Mouse (Mus musculus): ENCODE data around the gene Defb23. TPM values are rescaled to one million over a fixed set of nuclear protein-coding genes. Genes with fewer than 3 reads are reported as not detected.

Defb23 gene
- polyA plus RNA-seq, 1 experiment from 2014 or later, result not detected

DNA sequence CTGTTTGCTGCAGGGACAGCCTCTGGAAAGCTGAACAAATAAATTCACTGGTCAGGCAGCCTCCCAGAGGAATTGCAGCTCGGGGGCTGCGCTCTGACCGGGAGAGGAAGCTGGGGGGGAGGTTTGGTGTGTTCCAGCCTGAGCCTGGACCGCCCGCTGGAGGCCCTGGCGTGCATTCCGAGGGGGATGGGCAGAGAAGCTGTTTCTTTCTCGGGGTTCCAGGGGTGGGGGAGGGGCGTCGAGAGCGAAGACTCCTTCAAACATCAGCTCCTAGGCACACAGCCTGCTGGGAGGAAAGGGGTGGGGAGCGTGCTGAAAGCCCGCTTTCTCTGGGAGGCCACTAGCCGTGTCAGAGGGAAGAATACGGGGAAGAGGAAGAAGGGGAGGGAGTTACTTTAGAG is 53.4 kb downstream of the Defb23 start:
- peak; percentile 94 for DNase-seq (ENCODE audit: low spot score)
- H3K27me3 ChIP-seq (ENCODE audit: control insufficient read depth, insufficient read depth, low read length), result no peaks in the 10 kb centered on the region
- no peaks in the 10 kb centered on the region for H3K9me3 ChIP-seq (ENCODE audit: control insufficient read depth, low read length)
- 1% methylated on average over 15 of the region's 15 CpGs for WGBS
- H3K27ac ChIP-seq (replicated peaks; ENCODE audit: low read depth, low read length), result peak overlapping the region; percentile 98
- ATAC-seq (ENCODE audit: insufficient number of reproducible peaks, low FRiP score, low TSS enrichment, low read depth), result peak; percentile 83
- H3K4me1 ChIP-seq (ENCODE audit: control insufficient read depth, insufficient read depth, low read length), result peaks cover 32% of the 10 kb centered on the region
- peak overlapping the region; percentile 92 for H3K4me2 ChIP-seq (ENCODE audit: low read depth, severe bottlenecking)
- peak overlapping the region; percentile 56 for H3K9ac ChIP-seq (ENCODE audit: low read length)
- H3K36me3 ChIP-seq (ENCODE audit: control insufficient read depth, insufficient read depth, low read length), result no peaks in the 10 kb centered on the region
- peak overlapping the region; percentile 94 for H3K4me3 ChIP-seq (ENCODE audit: low read depth, low read length)

GRCm38 (mm10) chr2:152409781-152410180 is 54.6 kb downstream of the Defb23 start:
- Histone ChIP-seq H3K9ac (ENCODE audit: low read length) (no peak overlapping the region), H3K4me3 (ENCODE audit: low read depth, low read length) (no peak overlapping the region), H3K9me3 (ENCODE audit: control insufficient read depth, low read length) (no peaks in the 10 kb centered on the region), H3K4me2 (ENCODE audit: low read depth, severe bottlenecking) (no peak overlapping the region), H3K36me3 (ENCODE audit: control insufficient read depth, insufficient read depth, low read length) (no peaks in the 10 kb centered on the region), H3K4me1 (ENCODE audit: control insufficient read depth, insufficient read depth, low read length) (peaks cover 30% of the 10 kb centered on the region), H3K27me3 (ENCODE audit: control insufficient read depth, insufficient read depth, low read length) (no peaks in the 10 kb centered on the region), H3K27ac (replicated peaks; ENCODE audit: low read depth, low read length) (peak overlapping the region; percentile 98)
- WGBS, result 82% methylated on average over 6 of the region's 6 CpGs
- no peak for ATAC-seq (ENCODE audit: insufficient number of reproducible peaks, low FRiP score, low TSS enrichment, low read depth)
- no peak for DNase-seq (ENCODE audit: low spot score)

Other genes with a start within 250 kb of the Defb23 start
- gene Csnk2a1, start 237.8 kb downstream of the Defb23 start, polyA plus RNA-seq (2014; fragmentation: Nextera tagmentation; extraction: Ambion mirVana), result 65.9 and 86.5 TPM in 2 replicates
- 30.5 and 35.4 TPM in 2 replicates for gene Tbc1d20, start 170.8 kb downstream of the Defb23 start, polyA plus RNA-seq (2014; fragmentation: Nextera tagmentation; extraction: Ambion mirVana)
- 66.6 and 67.4 TPM in 2 replicates for gene Rbck1, start 132.0 kb downstream of the Defb23 start, polyA plus RNA-seq (2014; fragmentation: Nextera tagmentation; extraction: Ambion mirVana)
- gene Trib3, start 120.6 kb downstream of the Defb23 start, polyA plus RNA-seq (2014; fragmentation: Nextera tagmentation; extraction: Ambion mirVana), result 1.4 and 1.8 TPM in 2 replicates
- 1.8 and 2.2 TPM in 2 replicates for gene Nrsn2, start 88.0 kb downstream of the Defb23 start, polyA plus RNA-seq (2014; fragmentation: Nextera tagmentation; extraction: Ambion mirVana)
- 21.1 and 21.8 TPM in 2 replicates for gene Sox12, start 66.6 kb downstream of the Defb23 start, polyA plus RNA-seq (2014; fragmentation: Nextera tagmentation; extraction: Ambion mirVana)
- 69.4 and 75.8 TPM in 2 replicates for gene Zcchc3, start 49.6 kb downstream of the Defb23 start, polyA plus RNA-seq (2014; fragmentation: Nextera tagmentation; extraction: Ambion mirVana)
- gene 6820408C15Rik, start 49.0 kb downstream of the Defb23 start, polyA plus RNA-seq (2014; fragmentation: Nextera tagmentation; extraction: Ambion mirVana), result 0.15 and 0.54 TPM in 2 replicates
- gene Defb20, start 12.4 kb upstream of the Defb23 start, polyA plus RNA-seq (2014; fragmentation: Nextera tagmentation; extraction: Ambion mirVana), result not detected in 2 replicates
- gene Defb22, start 25.5 kb upstream of the Defb23 start, polyA plus RNA-seq (2014; fragmentation: Nextera tagmentation; extraction: Ambion mirVana), result not detected in 2 replicates
- not detected in 2 replicates for gene Defb26, start 47.1 kb upstream of the Defb23 start, polyA plus RNA-seq (2014; fragmentation: Nextera tagmentation; extraction: Ambion mirVana)
- not detected in 2 replicates for gene Defb28, start 53.6 kb upstream of the Defb23 start, polyA plus RNA-seq (2014; fragmentation: Nextera tagmentation; extraction: Ambion mirVana)
- not detected in 2 replicates for gene Defb29, start 75.5 kb upstream of the Defb23 start, polyA plus RNA-seq (2014; fragmentation: Nextera tagmentation; extraction: Ambion mirVana)
- gene Gm17416, start 104.7 kb upstream of the Defb23 start, polyA plus RNA-seq (2014; fragmentation: Nextera tagmentation; extraction: Ambion mirVana), result not detected in 2 replicates
- not detected in 2 replicates for gene Defb21, start 108.1 kb upstream of the Defb23 start, polyA plus RNA-seq (2014; fragmentation: Nextera tagmentation; extraction: Ambion mirVana)
- gene Defb19, start 115.7 kb upstream of the Defb23 start, polyA plus RNA-seq (2014; fragmentation: Nextera tagmentation; extraction: Ambion mirVana), result not detected in 2 replicates
- not detected in 2 replicates for gene Defb45, start 134.8 kb upstream of the Defb23 start, polyA plus RNA-seq (2014; fragmentation: Nextera tagmentation; extraction: Ambion mirVana)
- gene Defb36, start 139.7 kb upstream of the Defb23 start, polyA plus RNA-seq (2014; fragmentation: Nextera tagmentation; extraction: Ambion mirVana), result not detected in 2 replicates
- gene Defb25, start 158.4 kb upstream of the Defb23 start, polyA plus RNA-seq (2014; fragmentation: Nextera tagmentation; extraction: Ambion mirVana), result 0.89 TPM in 1 of 2 replicates, not detected in the other
- gene Rem1, start 162.3 kb upstream of the Defb23 start, polyA plus RNA-seq (2014; fragmentation: Nextera tagmentation; extraction: Ambion mirVana), result 0.69 and 0.88 TPM in 2 replicates
- 123 and 126 TPM in 2 replicates for gene H13, start 204.8 kb upstream of the Defb23 start, polyA plus RNA-seq (2014; fragmentation: Nextera tagmentation; extraction: Ambion mirVana)
- gene Mcts2, start 222.4 kb upstream of the Defb23 start, polyA plus RNA-seq (2014; fragmentation: Nextera tagmentation; extraction: Ambion mirVana), result 37.1 and 38.5 TPM in 2 replicates